8 mouse cellular contexts compared by ENCODE assay signal in the genomic region with DNA sequence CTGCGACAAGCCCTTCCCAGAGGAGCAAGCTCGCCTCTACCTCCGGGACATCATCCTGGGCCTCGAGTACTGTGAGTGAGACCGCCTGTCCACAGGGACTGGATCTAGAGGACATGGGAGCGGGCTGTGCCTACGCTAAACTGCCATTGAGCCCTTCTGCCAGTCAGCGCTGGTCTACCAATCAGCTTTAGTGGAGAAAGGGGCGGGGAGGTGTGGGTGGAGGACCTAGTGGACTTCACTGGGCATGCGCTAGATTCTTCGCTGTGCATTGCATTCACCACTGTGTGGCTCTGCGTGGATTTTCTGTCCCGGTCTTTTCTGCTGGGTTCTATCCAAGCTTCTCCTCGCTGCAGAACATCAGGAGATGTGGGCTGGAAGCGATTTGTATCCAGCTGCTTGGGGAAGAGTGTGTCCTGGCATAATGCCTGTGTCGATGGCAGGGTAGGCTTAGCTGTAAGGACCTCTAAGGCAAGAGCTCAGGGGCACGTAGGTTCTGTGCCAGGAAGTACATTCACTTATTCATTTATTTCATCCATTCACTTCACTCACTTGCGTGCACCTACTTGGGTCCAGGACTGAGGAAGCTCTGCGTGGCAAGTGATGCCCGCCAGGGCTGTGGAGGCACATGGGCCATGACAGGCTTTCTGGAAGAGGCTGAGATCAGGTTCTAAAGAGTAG. TPM values are rescaled to one million over a fixed set of nuclear protein-coding genes. Genes with fewer than 3 reads are reported as not detected.
DNase-seq lines count a peak whose midpoint lies in the region; ATAC-seq and TF ChIP-seq lines count a peak whose summit lies in the region.

No protein-coding gene starts in this region.

- H3K4me3 ChIP-seq in forebrain, embryonic 14.5 days (ENCODE audit: low read depth, low read length) = peak overlapping the region; percentile 17
- H3K4me3 ChIP-seq in liver, embryonic 14.5 days (ENCODE audit: insufficient read depth in 1 of 2, low read depth in 2 of 2, low read length in 2 of 2) = peak overlapping the region; percentile 24 to 48
- peak overlapping the region; percentile 24 for H3K4me3 ChIP-seq in stomach, embryonic 14.5 days (ENCODE audit: low read depth, low read length)

- 24% methylated on average over 20 of the region's 20 CpGs for WGBS in forebrain, embryonic 14.5 days
- WGBS in liver, embryonic 14.5 days (ENCODE audit: insufficient replicate concordance) = 42% methylated on average over 20 of the region's 20 CpGs
- WGBS in stomach, embryonic 14.5 days = 22% methylated on average over 20 of the region's 20 CpGs

- no peak for TF ChIP-seq EP300 in liver, embryonic 14.5 days (IDR thresholded peaks at IDR 0.05; ENCODE audit: low read depth)

- ATAC-seq in forebrain, embryonic 14.5 days = peak; percentile 94
- peak; percentile 84 for ATAC-seq in liver, embryonic 14.5 days (ENCODE audit: insufficient read depth)
- peak; percentile 90 for ATAC-seq in stomach, embryonic 14.5 days (ENCODE audit: insufficient number of reproducible peaks, insufficient read depth, low FRiP score, low read depth)

- H3K4me2 ChIP-seq in forebrain, embryonic 14.5 days (ENCODE audit: low read length) = peak overlapping the region; percentile 55
- peak overlapping the region; percentile 61 for H3K4me2 ChIP-seq in liver, embryonic 14.5 days (ENCODE audit: low read depth)
- peak overlapping the region; percentile 57 for H3K4me2 ChIP-seq in stomach, embryonic 14.5 days (replicated peaks; ENCODE audit: low read depth, low read length)

- 0 out of 2 replicates have a peak, but pooled peaks cover 3% of the 10 kb centered on the region for H3K36me3 ChIP-seq in forebrain, embryonic 14.5 days (ENCODE audit: control insufficient read depth, insufficient read depth, low read length)
- H3K36me3 ChIP-seq in liver, embryonic 14.5 days (replicated peaks; ENCODE audit: control insufficient read depth, insufficient read depth, low read depth) = no peaks in the 10 kb centered on the region
- H3K36me3 ChIP-seq in stomach, embryonic 14.5 days (ENCODE audit: control insufficient read depth, insufficient read depth, low read length) = no peaks in the 10 kb centered on the region

- no peaks in the 10 kb centered on the region for H3K9me3 ChIP-seq in forebrain, embryonic 14.5 days (replicated peaks; ENCODE audit: control insufficient read depth, low read length)
- no peaks in the 10 kb centered on the region for H3K9me3 ChIP-seq in liver, embryonic 14.5 days (ENCODE audit: control insufficient read depth, low read length)
- no peaks in the 10 kb centered on the region for H3K9me3 ChIP-seq in stomach, embryonic 14.5 days (ENCODE audit: control insufficient read depth, low read depth, low read length)

- H3K27me3 ChIP-seq in forebrain, embryonic 14.5 days (replicated peaks; ENCODE audit: control insufficient read depth, insufficient read depth, low read length) = no peaks in the 10 kb centered on the region
- H3K27me3 ChIP-seq in liver, embryonic 14.5 days (ENCODE audit: control insufficient read depth, insufficient read depth, low read length) = no peaks in the 10 kb centered on the region
- H3K27me3 ChIP-seq in stomach, embryonic 14.5 days (ENCODE audit: control insufficient read depth, insufficient read depth, low read length) = no peaks in the 10 kb centered on the region

- intact Hi-C loops in heart, postnatal 10 days (cut with DNase I) = no loop called here

- DNase-seq in ES-CJ7 (ENCODE audit: low read depth, low spot score) = peak; percentile 85
- DNase-seq in cerebellum, adult 11-12 months = peak; percentile 91
- DNase-seq in forebrain, embryonic 14.5 days (ENCODE audit: low spot score) = peak; percentile 97
- peak; percentile 91 to 93 for DNase-seq in heart, postnatal 10 days
- peak; percentile 87 to 93 for DNase-seq in kidney, postnatal 4 days
- DNase-seq in liver, embryonic 14.5 days (ENCODE audit: low read depth in 3 of 3, low spot score in 3 of 3) = peak; percentile 64 to 71 (median 71)
- DNase-seq in neural tube, embryonic 10.5 days (ENCODE audit: extremely low spot score, low spot score) = peak; percentile 79

- TF ChIP-seq CTCF in liver, embryonic 14.5 days (IDR thresholded peaks at IDR 0.05; ENCODE audit: low read depth) = 0 out of 2 replicates have a peak, but pooled peaks have one; percentile 30

- H3K9ac ChIP-seq in forebrain, embryonic 14.5 days (ENCODE audit: low read length) = peak overlapping the region; percentile 43; the same call in 1 of the 2 replicates
- no peak overlapping the region; the same call in 1 of the 2 replicates for H3K9ac ChIP-seq in liver, embryonic 14.5 days (replicated peaks)
- H3K9ac ChIP-seq in stomach, embryonic 14.5 days (replicated peaks; ENCODE audit: low read depth, low read length) = no peak overlapping the region

- H3K4me1 ChIP-seq in forebrain, embryonic 14.5 days (ENCODE audit: control insufficient read depth, insufficient read depth, low read length) = peaks cover 7% of the 10 kb centered on the region; the same call in 1 of the 2 replicates
- peaks cover 0 to 4% of the 10 kb centered on the region in 2 experiments; a peak in 1 of 4 replicates for H3K4me1 ChIP-seq in liver, embryonic 14.5 days (replicated peaks; ENCODE audit: control insufficient read depth in 2 of 2, insufficient read depth in 2 of 2, low read length in 1 of 2)
- 0 out of 2 replicates have a peak, but pooled peaks cover 4% of the 10 kb centered on the region for H3K4me1 ChIP-seq in stomach, embryonic 14.5 days (ENCODE audit: control insufficient read depth, insufficient read depth, low read length)

- peak overlapping the region; percentile 15; the same call in 1 of the 2 replicates for H3K27ac ChIP-seq in forebrain, embryonic 14.5 days (ENCODE audit: low read depth, low read length)
- H3K27ac ChIP-seq in liver, embryonic 14.5 days = no peak overlapping the region
- peak overlapping the region; percentile 74 for H3K27ac ChIP-seq in stomach, embryonic 14.5 days (ENCODE audit: low read length)

RNA-seq across cellular contexts. Expression of gene Camkk1, which starts 12.2 kb away (rescaled TPM):
- 8.0 and 10.8 TPM in 2 replicates for polyA plus RNA-seq in forebrain, embryonic 14.5 days (2014; fragmentation: Nextera tagmentation; extraction: Ambion mirVana)
- total RNA-seq in heart, postnatal 10 days (2021) = 1 to 10 TPM; 1.1 to 2.0 TPM
- 0.49 and 0.69 TPM in 2 replicates for polyA plus RNA-seq in liver, embryonic 14.5 days (2012; rRNA removed)
- 0.19 and 0.36 TPM in 2 replicates for polyA plus RNA-seq in liver, embryonic 14.5 days (2014; fragmentation: Nextera tagmentation; extraction: Ambion mirVana)
- 4.3 and 5.0 TPM in 2 replicates for polyA plus RNA-seq in stomach, embryonic 14.5 days (2014; fragmentation: Nextera tagmentation; extraction: Ambion mirVana)

RNA-seq across cellular contexts. Expression of gene Ncbp3, which starts 16.6 kb away (rescaled TPM):
- polyA plus RNA-seq in forebrain, embryonic 14.5 days (2014; fragmentation: Nextera tagmentation; extraction: Ambion mirVana) = 5.7 and 6.5 TPM in 2 replicates
- total RNA-seq in heart, postnatal 10 days (2021) = 1 to 10 TPM; 9.0 TPM
- polyA plus RNA-seq in liver, embryonic 14.5 days (2012; rRNA removed) = 1.6 and 2.4 TPM in 2 replicates
- 3.1 TPM in 2 replicates for polyA plus RNA-seq in liver, embryonic 14.5 days (2014; fragmentation: Nextera tagmentation; extraction: Ambion mirVana)
- 13.6 and 15.1 TPM in 2 replicates for polyA plus RNA-seq in stomach, embryonic 14.5 days (2014; fragmentation: Nextera tagmentation; extraction: Ambion mirVana)

RNA-seq across cellular contexts. Expression of gene P2rx1, which starts 32.1 kb away (rescaled TPM):
- polyA plus RNA-seq in forebrain, embryonic 14.5 days (2014; fragmentation: Nextera tagmentation; extraction: Ambion mirVana) = 0.53 and 0.57 TPM in 2 replicates
- under 1 TPM; 0.72 to 0.98 TPM for total RNA-seq in heart, postnatal 10 days (2021)
- polyA plus RNA-seq in liver, embryonic 14.5 days (2012; rRNA removed) = 4.6 and 5.3 TPM in 2 replicates
- polyA plus RNA-seq in liver, embryonic 14.5 days (2014; fragmentation: Nextera tagmentation; extraction: Ambion mirVana) = 6.8 and 9.0 TPM in 2 replicates
- 2.2 and 8.0 TPM in 2 replicates for polyA plus RNA-seq in stomach, embryonic 14.5 days (2014; fragmentation: Nextera tagmentation; extraction: Ambion mirVana)

RNA-seq across cellular contexts. Expression of gene Itgae, which starts 59.4 kb away (rescaled TPM):
- 0.11 and 0.25 TPM in 2 replicates for polyA plus RNA-seq in forebrain, embryonic 14.5 days (2014; fragmentation: Nextera tagmentation; extraction: Ambion mirVana)
- total RNA-seq in heart, postnatal 10 days (2021) = under 1 TPM in 1 of 2 experiments, not detected in 1; 0.07 TPM
- polyA plus RNA-seq in liver, embryonic 14.5 days (2012; rRNA removed) = 0.02 and 0.03 TPM in 2 replicates
- polyA plus RNA-seq in liver, embryonic 14.5 days (2014; fragmentation: Nextera tagmentation; extraction: Ambion mirVana) = 0.03 and 0.06 TPM in 2 replicates
- 0.13 and 0.51 TPM in 2 replicates for polyA plus RNA-seq in stomach, embryonic 14.5 days (2014; fragmentation: Nextera tagmentation; extraction: Ambion mirVana)
